Mouse (Mus musculus) cortical plate, adult 2 months (tissue): ENCODE measurements around the gene Cd24a. TPM values are rescaled to one million over a fixed set of nuclear protein-coding genes. Genes with fewer than 3 reads are reported as not detected.
A peak's percentile ranks its signal among the peaks of the same experiment; 100 is the strongest.

ENCODE experiments used
- H3K27ac ChIP-seq: fragments of 200-500 bp; 2 replicates; pipeline ENCODE4 v1.5.1; 2012; ENCODE audit warnings: low read length, control low read depth, inconsistent platforms; ENCODE audit not compliant: insufficient read depth
- H3K4me1 ChIP-seq: fragments of 200-500 bp; 2 replicates; pipeline ENCODE4 v1.6.1; 2011; ENCODE audit warnings: low read length; ENCODE audit not compliant: control insufficient read depth, insufficient read depth
- H3K4me3 ChIP-seq: fragments of 200-500 bp; 2 replicates; pipeline ENCODE4 v1.5.1; 2011; ENCODE audit warnings: mild to moderate bottlenecking, low read length, control low read depth; ENCODE audit not compliant: insufficient read depth
- CTCF ChIP-seq: fragments of 200-500 bp; IDR thresholded peaks from 2 replicates; pipeline ENCODE4 v1.5.1; 2011; ENCODE audit warnings: mild to moderate bottlenecking, control low read depth, low read length; ENCODE audit not compliant: insufficient read depth; ENCODE audit errors: extremely low read depth
- POLR2A ChIP-seq: fragments of 200-500 bp; IDR thresholded peaks from 2 replicates; pipeline ENCODE4 v1.6.1; 2011; ENCODE audit warnings: mild to moderate bottlenecking, low read length, control low read depth; ENCODE audit not compliant: insufficient read depth; ENCODE audit errors: extremely low read depth
- polyA plus RNA-seq: library from polyadenylated mRNA; depleted of rRNA; stranded (reverse); fragments of >200 nt; gene quantifications from 2 replicates; pipeline ENCODE4 v1.2.3, GENCODE M21; 2012; rRNA removed

The Cd24a gene
- 7.6 and 13.5 TPM in 2 replicates for polyA plus RNA-seq

DNA sequence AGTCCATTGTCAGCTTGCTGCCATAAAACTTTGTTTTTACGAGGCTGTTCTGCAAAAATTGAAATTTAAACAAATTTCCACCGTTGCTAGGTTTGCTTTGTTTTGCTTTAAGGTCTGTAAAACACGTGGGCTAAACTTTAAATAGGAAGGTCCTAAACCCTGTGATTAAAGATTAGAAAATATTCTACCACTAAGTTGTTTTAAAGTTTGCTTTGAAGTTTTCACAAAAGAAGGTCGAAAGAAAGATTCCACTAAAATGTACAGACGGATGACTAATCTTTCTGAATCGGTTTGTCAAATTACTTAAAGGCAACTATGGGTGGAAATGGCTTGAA lies at the start of gene Cd24a:
Gene Cd24a, plus strand, starts transcription at position 288 of the 335 bp plus-strand sequence.
- TF ChIP-seq POLR2A (no peak), CTCF (no peak)

DNA sequence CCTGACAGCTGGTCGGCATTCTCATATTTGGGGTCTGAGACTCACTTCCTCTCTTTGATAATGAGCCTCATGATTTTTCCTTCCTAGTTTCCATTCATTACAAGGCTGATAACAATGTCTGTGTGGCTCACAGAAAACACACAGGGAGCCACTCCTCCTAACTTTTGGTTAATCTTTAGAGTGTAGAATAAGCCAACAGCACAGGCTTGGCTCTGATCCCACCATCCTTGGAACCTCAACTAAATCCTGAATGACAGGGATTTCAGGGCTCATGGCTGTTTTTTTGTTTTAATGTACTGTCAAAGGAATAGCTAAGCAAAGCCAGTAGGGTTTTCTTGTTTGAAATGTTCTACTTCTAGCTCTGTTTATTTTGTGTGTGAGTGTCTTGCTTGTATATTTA lies 43.7 kb upstream of the Cd24a start:
- H3K27ac ChIP-seq = no peak overlapping the region
- TF ChIP-seq POLR2A (no peak), CTCF (no peak)

More for the DNA sequence above, at the start of gene Cd24a:
- Histone ChIP-seq H3K4me1 (0 out of 2 replicates have a peak, but pooled peaks cover 1% of the 10 kb centered on the region), H3K4me3 (peak within 1 kb of the TSS; percentile 42), H3K27ac (no peak within 1 kb of the TSS)

DNA sequence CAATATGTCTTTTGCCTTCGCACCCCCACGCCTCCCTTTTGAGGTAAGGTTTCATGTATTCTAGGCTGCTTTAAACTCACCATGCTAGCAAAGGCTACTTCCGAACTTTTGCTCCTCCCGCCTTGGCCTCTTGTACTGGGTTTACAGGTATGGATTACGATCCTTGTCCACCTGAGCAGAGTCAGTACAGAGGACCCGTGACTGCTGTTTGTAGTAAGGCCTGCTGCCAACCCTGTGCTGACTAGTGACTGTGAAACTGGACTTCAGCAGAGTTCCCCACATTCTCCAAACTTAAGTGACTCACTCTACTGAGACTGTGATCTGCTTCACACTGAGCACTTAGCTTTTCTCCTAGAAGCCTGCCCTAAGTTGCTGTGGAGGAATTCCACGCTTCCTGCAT lies 40.4 kb upstream of the Cd24a start:
- Histone ChIP-seq H3K4me3 (no peak overlapping the region), H3K27ac (no peak overlapping the region), H3K4me1 (peaks cover 4% of the 10 kb centered on the region)
- TF ChIP-seq POLR2A (no peak), CTCF (no peak)

More for the DNA sequence above, 43.7 kb upstream of the Cd24a start:
- no peak overlapping the region for H3K4me3 ChIP-seq
- H3K4me1 ChIP-seq = peaks cover 2% of the 10 kb centered on the region

DNA sequence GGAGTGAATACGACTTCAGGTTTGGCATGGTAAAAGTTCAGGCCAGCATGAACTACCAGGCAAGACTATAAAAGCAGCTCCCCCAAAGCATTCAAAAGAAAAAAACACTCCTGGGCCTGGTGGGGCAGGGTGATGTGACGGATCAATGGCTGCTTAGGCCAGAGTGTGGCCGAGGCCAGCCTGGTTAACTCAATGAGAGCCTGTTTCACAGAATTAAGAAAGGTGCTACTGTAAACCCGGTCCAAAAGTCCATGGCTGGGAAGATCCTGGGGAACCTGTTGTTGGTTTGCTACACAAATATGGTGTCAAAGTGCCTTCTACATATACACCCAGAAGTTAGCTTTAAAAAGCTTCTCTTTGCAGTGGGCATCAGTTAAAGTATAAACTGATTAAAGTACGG lies 39.3 kb upstream of the Cd24a start:
- Histone ChIP-seq H3K4me1 (peaks cover 4% of the 10 kb centered on the region), H3K27ac (no peak overlapping the region), H3K4me3 (no peak overlapping the region; the same call in 1 of the 2 replicates)
- TF ChIP-seq POLR2A = no peak
- no peak for TF ChIP-seq CTCF

DNA sequence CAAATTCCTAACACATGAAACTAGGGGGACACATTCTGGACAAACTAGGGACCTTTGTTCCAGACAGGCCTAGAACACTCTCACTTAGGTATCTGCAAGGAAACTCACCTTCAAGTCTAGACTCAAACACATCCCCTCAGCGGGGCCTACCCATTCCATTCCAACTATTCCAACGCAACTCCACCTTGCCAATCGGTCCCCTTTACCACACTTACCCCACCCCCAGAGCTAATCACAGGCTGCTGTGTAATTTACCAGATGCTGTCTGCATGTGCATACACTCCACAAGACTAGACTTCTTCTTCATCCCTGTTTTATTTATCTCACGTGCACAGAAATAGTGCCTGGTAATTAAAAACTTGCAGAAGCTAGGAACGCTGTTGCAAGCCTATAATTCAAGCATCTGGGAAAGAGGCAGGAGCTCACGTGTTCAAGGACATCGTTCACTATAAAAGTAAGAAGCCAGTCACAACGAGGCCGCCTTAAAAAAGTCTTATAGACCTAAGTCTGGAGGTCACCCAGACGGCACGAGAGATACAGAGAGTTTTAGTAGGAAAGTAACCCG lies 38.3 kb upstream of the Cd24a start:
- no peak overlapping the region for H3K27ac ChIP-seq
- H3K4me3 ChIP-seq = peak overlapping the region; percentile 93
- peaks cover 4% of the 10 kb centered on the region for H3K4me1 ChIP-seq
- TF ChIP-seq CTCF = no peak
- TF ChIP-seq POLR2A = no peak

DNA sequence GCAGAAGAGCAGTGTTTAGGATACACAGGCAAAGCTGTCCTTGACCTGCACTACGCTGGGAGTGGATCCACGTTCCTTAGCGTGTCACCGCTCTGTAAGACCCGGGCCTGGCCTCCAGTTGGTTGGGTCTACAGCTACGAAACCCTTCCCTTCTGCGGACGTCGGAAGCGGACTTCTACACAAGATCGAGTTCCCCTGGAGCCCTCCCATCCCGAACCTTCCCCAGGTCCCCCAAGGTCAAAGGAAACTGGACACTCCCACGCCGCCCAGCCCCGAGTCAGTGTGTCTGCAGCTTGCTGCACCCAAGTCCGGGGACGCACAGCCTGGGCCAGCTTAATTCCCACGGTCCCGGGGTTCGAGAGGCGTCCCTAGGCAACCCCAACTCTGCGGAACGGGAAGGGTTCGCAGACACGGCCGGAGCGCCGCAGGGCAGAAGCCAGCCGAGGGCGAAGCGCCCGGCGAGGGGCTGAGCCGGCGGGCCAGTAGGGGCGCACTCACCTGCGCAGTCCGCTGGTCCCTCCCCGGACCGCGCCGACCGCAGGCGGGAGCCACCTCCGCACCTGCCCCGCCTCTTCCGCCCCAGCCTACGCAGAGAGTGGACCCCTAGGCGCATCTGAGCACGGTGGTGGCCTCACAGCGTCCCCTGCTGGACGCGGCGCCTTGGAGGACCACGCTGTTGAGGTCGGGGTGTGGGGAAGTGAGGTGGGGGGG lies 37.5 kb upstream of the Cd24a start, which contains the start of gene 1700021F05Rik:
Gene 1700021F05Rik, minus strand, starts transcription at position 553 of the 711 bp plus-strand sequence.
- H3K27ac ChIP-seq = peak within 1 kb of the TSS; percentile 49
- H3K4me1 ChIP-seq = peaks cover 4% of the 10 kb centered on the region
- TF ChIP-seq CTCF (peak; percentile 83), POLR2A (peak; percentile 44; the same call in 1 of the 2 replicates)
- H3K4me3 ChIP-seq = peak within 1 kb of the TSS; percentile 93

DNA sequence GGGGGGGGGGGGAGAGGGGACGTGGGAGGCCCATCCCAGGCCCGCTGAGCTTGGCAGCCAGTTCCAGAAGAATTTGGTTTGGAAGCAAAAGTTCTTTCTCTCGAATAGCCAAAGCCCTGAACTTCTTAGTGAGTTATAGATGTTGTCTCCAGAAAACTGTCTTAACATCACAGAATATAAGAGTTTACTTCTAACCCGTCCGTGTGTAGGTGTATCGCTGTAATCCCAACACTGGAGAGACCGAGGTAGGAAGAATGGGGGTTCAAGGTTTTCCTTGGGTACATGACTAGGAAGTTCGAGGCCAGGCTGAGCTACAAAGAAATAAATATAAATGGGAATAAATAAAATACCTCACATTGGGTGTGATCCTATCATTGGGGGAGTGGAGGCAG lies 36.9 kb upstream of the Cd24a start:
- TF ChIP-seq CTCF = no peak
- Histone ChIP-seq H3K4me1 (peaks cover 4% of the 10 kb centered on the region), H3K27ac (no peak overlapping the region), H3K4me3 (peak overlapping the region; percentile 93; the same call in 1 of the 2 replicates)

DNA sequence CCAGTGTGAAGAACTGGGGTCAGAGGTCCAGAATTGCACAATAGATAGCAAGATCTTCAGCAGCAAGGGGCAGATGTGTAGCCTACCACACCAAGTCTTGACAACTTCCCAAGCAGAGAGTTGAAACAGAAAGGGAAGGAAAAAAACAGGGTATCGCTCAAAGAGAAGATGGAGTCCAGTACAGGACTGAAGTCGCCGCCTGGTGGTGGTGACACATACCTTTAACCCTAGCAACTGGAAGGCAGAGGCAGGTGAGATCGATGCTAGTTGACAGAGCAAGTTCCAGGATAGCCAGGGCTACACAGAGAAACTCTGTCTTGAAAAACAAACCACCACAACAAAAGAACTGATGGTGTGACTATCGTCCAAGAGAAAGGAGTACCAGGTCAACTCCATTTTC lies 28.7 kb upstream of the Cd24a start:
- Histone ChIP-seq H3K4me3 (no peak overlapping the region), H3K4me1 (no peaks in the 10 kb centered on the region)
- no peak for TF ChIP-seq POLR2A
- no peak for TF ChIP-seq CTCF

DNA sequence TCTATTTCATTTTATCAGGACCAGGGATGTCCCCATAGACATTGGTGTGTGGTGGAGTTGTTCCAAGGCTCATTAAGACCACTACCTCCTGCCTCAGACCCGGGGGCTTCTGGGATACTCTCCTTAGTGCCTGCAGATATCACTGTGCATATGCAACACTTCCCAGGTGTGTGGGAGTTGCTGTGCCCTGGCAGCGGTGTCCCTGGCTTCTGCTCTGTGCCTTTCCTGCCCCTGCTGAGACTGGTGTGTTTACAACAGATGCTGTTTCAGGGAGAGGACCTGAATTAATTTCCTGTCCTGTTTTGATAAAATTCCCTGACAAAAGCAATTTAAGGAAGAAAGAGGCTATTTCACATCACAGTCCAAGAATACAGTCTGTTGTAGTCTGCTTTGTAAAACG lies 27.2 kb upstream of the Cd24a start:
- Histone ChIP-seq H3K4me1 (no peaks in the 10 kb centered on the region), H3K4me3 (no peak overlapping the region), H3K27ac (no peak overlapping the region)
- TF ChIP-seq CTCF = no peak
- no peak for TF ChIP-seq POLR2A

More for the DNA sequence above, 28.7 kb upstream of the Cd24a start:
- H3K27ac ChIP-seq = no peak overlapping the region

DNA sequence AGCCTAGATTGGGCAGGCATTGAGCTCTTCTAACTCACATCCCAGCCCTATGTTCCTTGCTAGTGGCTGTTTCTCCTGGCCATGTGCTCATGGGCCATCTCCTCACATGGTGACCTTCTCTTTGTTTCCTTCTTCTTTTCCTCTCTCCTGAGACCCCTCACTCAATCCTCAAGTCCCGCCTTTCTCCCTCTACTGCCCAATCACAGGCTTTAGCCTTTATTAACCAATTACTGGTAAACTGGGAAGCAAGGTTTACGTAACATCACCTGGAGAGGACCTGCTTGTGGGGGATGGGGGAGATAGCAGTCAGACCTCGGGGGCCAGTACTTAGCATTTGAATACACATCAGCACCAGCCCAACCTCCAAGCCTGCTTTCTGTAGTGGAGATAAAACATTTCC lies 26.7 kb upstream of the Cd24a start:
- Histone ChIP-seq H3K4me3 (no peak overlapping the region), H3K4me1 (no peaks in the 10 kb centered on the region), H3K27ac (no peak overlapping the region)
- TF ChIP-seq CTCF = no peak
- TF ChIP-seq POLR2A = no peak
